Mouse (Mus musculus): ENCODE measurements at regions not wholly inside any gene's neighbourhood (a gene's known extent, or its start where the extent isn't known, plus 50 kb on each side); places are given as distances from the start of the nearest gene placed in this dataset.

DNA sequence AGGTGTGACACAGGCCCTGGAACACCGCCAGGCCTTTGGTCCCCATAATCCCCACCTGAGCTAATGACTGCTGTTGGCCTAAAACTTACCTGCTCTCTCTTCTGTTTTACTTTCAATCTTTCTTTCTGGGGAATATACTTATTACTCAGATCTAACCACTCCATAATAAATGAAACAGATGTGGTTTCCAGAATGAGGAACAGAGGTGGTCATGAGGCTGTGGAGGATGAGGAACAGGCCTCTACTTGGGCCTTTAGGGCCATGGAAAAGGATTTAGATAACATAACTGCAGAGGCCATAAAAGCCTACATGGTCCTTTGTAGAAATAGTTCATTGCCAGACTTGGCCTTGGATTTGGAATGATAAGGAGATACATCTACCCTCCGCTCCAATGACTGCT is 74.1 kb downstream of the B3gnt5 start:
- no peak overlapping the region for H3K27ac ChIP-seq (ENCODE audit: insufficient read depth, low read depth)
- TF ChIP-seq UBTF (IDR thresholded peaks at IDR 0.05; ENCODE audit: low read depth, low read length) (no peak), EP300 (IDR thresholded peaks at IDR 0.05; ENCODE audit: low read length) (0 out of 2 replicates have a peak, but pooled peaks have one; percentile 9)
- no peaks in the 10 kb centered on the region for H3K36me3 ChIP-seq (replicated peaks in 1 of 2; ENCODE audit: control insufficient read depth in 1 of 2, insufficient read depth in 1 of 2, low read length in 1 of 2)
- peaks cover 0 to 7% of the 10 kb centered on the region in 2 experiments; a peak in 1 of 4 replicates for H3K4me1 ChIP-seq (ENCODE audit: control insufficient read depth in 1 of 2, insufficient read depth in 2 of 2)
- in situ Hi-C loops (cut with MboI; ENCODE audit: low pct_ligation_motif_present, low pct_unique_long_range_greater_than_20kb, low sequenced_read_pairs): loop anchor here (25.0 kb wide), 1 partner anchor 697 kb away; no protein-coding TSS in a partner anchor
- H3K4me2 ChIP-seq (ENCODE audit: insufficient read depth, low read depth, poor library complexity, severe bottlenecking): no peak overlapping the region
- dilution Hi-C loops (cut with MboI; ENCODE audit: extremely low pct_ligation_motif_present, extremely low pct_unique_long_range_greater_than_20kb, low sequenced_read_pairs): no loop called here
- H3K9me3 ChIP-seq (replicated peaks; ENCODE audit: low read length): peaks cover 1% of the 10 kb centered on the region
- no peak overlapping the region for H3K4me3 ChIP-seq (replicated peaks in 1 of 3; ENCODE audit: low read depth in 2 of 3, low read length in 2 of 3, poor library complexity in 1 of 3)
- no peak overlapping the region for H3K9ac ChIP-seq (ENCODE audit: insufficient read depth, low read depth)
- no peaks in the 10 kb centered on the region for H3K27me3 ChIP-seq (replicated peaks)
- H3K79me2 ChIP-seq (replicated peaks; ENCODE audit: control insufficient read depth, extremely low read depth, insufficient read depth, poor library complexity, severe bottlenecking): no peaks in the 10 kb centered on the region
- DNase-seq (ENCODE audit: extremely low read depth): no peak

DNA sequence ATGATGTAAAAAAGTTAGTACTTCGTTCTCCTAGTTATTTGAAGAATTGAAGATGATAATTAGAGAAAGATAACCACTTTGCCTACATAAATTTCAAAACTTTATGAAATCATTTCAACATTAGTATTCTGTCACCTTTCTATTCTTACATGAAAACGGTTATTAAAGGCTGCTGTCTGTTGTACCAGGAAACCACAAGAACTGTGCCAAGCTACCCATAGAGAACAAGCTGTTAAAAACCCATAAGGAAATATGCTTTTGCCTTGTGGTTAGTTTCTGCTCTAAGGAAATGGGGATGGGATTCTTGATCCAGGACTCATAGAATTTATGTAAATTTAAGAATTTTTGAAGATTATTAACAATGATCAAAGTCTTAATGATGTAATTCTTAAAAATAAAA is 74.7 kb downstream of the B3gnt5 start:
- no peak overlapping the region for H3K4me2 ChIP-seq (ENCODE audit: insufficient read depth, low read depth, poor library complexity, severe bottlenecking)
- H3K36me3 ChIP-seq (replicated peaks in 1 of 2; ENCODE audit: control insufficient read depth in 1 of 2, insufficient read depth in 1 of 2, low read length in 1 of 2): no peaks in the 10 kb centered on the region
- H3K9me3 ChIP-seq (replicated peaks; ENCODE audit: low read length): peaks cover 1% of the 10 kb centered on the region
- no peak for DNase-seq (ENCODE audit: extremely low read depth)
- TF ChIP-seq ZC3H11A (IDR thresholded peaks at IDR 0.05; ENCODE audit: low read depth, low read length) (no peak), POLR2A (IDR thresholded peaks at IDR 0.05; ENCODE audit: low read depth, low read length) (no peak), ZKSCAN1 (IDR thresholded peaks at IDR 0.05; ENCODE audit: borderline replicate concordance, low read depth, low read length) (no peak), ZMIZ1 (IDR thresholded peaks at IDR 0.05; ENCODE audit: low read depth, low read length) (no peak), CHD1 (IDR thresholded peaks at IDR 0.05; ENCODE audit: low read depth, low read length) (no peak), TBP (conservative IDR thresholded peaks at IDR 0.05; ENCODE audit: low read depth, low read length) (no peak), MEF2A (IDR thresholded peaks at IDR 0.05; ENCODE audit: borderline replicate concordance, low read depth, low read length) (no peak), E2F4 (IDR thresholded peaks at IDR 0.05; ENCODE audit: insufficient replicate concordance, low read depth, low read length) (no peak), MAZ (IDR thresholded peaks at IDR 0.05; ENCODE audit: low read depth, low read length) (no peak), JUN (IDR thresholded peaks at IDR 0.05; ENCODE audit: insufficient read depth, low read depth, low read length) (no peak), SMC3 (IDR thresholded peaks at IDR 0.05; ENCODE audit: low read depth, low read length) (no peak), JUND (conservative IDR thresholded peaks at IDR 0.05; ENCODE audit: low read depth, low read length) (no peak), CTCF (conservative IDR thresholded peaks at IDR 0.05 in 1 of 2, IDR thresholded peaks at IDR 0.05 in 1 of 2; ENCODE audit: low read depth in 2 of 2, low read length in 2 of 2) (no peak)
- H3K9ac ChIP-seq (ENCODE audit: insufficient read depth, low read depth): no peak overlapping the region
- no peaks in the 10 kb centered on the region for H3K27me3 ChIP-seq (replicated peaks)
- in situ Hi-C loops (cut with MboI; ENCODE audit: low pct_ligation_motif_present, low pct_unique_long_range_greater_than_20kb, low sequenced_read_pairs) (loop anchor here (25.0 kb wide), 1 partner anchor 697 kb away; no protein-coding TSS in a partner anchor), dilution Hi-C loops (cut with MboI; ENCODE audit: extremely low pct_ligation_motif_present, extremely low pct_unique_long_range_greater_than_20kb, low sequenced_read_pairs) (no loop called here)
- no peak overlapping the region for H3K27ac ChIP-seq (ENCODE audit: insufficient read depth, low read depth)
- H3K4me1 ChIP-seq (ENCODE audit: control insufficient read depth in 1 of 2, insufficient read depth in 2 of 2): peaks cover 0 to 7% of the 10 kb centered on the region in 2 experiments; a peak in 1 of 4 replicates
- H3K79me2 ChIP-seq (replicated peaks; ENCODE audit: control insufficient read depth, extremely low read depth, insufficient read depth, poor library complexity, severe bottlenecking): no peaks in the 10 kb centered on the region
- H3K4me3 ChIP-seq (replicated peaks in 1 of 3; ENCODE audit: low read depth in 2 of 3, low read length in 2 of 3, poor library complexity in 1 of 3): no peak overlapping the region
